Mouse (Mus musculus): ENCODE measurements around the gene Abca14. TPM values are rescaled to one million over a fixed set of nuclear protein-coding genes. Genes with fewer than 3 reads are reported as not detected.

Abca14 gene
- polyA plus RNA-seq, 2 experiments: 0.06 TPM; not detected in 1

GRCm38 (mm10) chr7:120201771-120202170 lies 2.0 kb upstream of the Abca14 start, which contains the start of gene Crym:
Crym (minus strand) TSS chr7:120202111.
- Histone ChIP-seq H3K4me1 (ENCODE audit: control insufficient read depth, insufficient read depth, low read length) (peaks cover 4% of the 10 kb centered on the region; the same call in 1 of the 2 replicates), H3K4me3 (replicated peaks; ENCODE audit: low read length) (peak within 1 kb of the TSS; percentile 27), H3K9ac (ENCODE audit: low read depth, low read length, severe bottlenecking) (peak within 1 kb of the TSS; percentile 25; the same call in 1 of the 2 replicates), H3K27me3 (ENCODE audit: control insufficient read depth, insufficient read depth, low read length) (peaks cover 16% of the 10 kb centered on the region), H3K27ac (replicated peaks; ENCODE audit: low read depth, low read length) (no peak within 1 kb of the TSS), H3K4me2 (replicated peaks; ENCODE audit: low read depth, low read length, severe bottlenecking) (peak within 1 kb of the TSS; percentile 46), H3K36me3 (ENCODE audit: control insufficient read depth, insufficient read depth, low read length) (no peaks in the 10 kb centered on the region), H3K9me3 (ENCODE audit: control insufficient read depth, low read length) (no peaks in the 10 kb centered on the region)
- no peak for DNase-seq (ENCODE audit: low spot score)
- 3% methylated on average over 25 of the region's 26 CpGs for WGBS
- TF ChIP-seq POLR2A (IDR thresholded peaks at IDR 0.05; ENCODE audit: borderline replicate concordance, extremely low read depth, insufficient read depth, insufficient read length): no peak
- ATAC-seq (ENCODE audit: low FRiP score, low read depth): peak; percentile 12; the same call in 1 of the 2 replicates

DNA sequence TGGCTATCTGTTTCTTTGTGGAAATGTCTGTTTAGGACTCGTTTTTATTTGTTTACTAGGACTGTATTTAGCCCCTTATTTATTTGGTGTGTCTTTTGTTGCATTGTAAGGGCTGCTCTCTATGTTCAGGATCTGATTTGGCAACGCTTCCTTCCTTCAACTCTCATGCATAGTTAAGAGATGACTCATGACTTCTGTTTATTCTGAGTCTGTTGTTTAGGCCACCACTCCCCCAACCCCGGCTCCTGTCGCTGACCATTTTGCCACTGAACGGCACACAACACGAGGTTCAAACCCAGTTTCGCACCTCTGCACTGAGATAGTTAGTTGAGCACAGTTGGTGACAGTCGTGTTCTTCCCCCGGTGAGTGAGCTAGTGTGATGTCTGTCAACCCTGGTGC lies 2.2 kb downstream of the Abca14 start:
- Histone ChIP-seq H3K4me1 (ENCODE audit: control insufficient read depth, insufficient read depth, low read length) (peaks cover 4% of the 10 kb centered on the region; the same call in 1 of the 2 replicates), H3K27ac (replicated peaks; ENCODE audit: low read depth, low read length) (no peak overlapping the region), H3K36me3 (ENCODE audit: control insufficient read depth, insufficient read depth, low read length) (no peaks in the 10 kb centered on the region), H3K9ac (ENCODE audit: low read depth, low read length, severe bottlenecking) (no peak overlapping the region), H3K27me3 (ENCODE audit: control insufficient read depth, insufficient read depth, low read length) (peaks cover 9% of the 10 kb centered on the region; the same call in 1 of the 2 replicates), H3K9me3 (ENCODE audit: control insufficient read depth, low read length) (no peaks in the 10 kb centered on the region), H3K4me3 (replicated peaks; ENCODE audit: low read length) (no peak overlapping the region), H3K4me2 (replicated peaks; ENCODE audit: low read depth, low read length, severe bottlenecking) (no peak overlapping the region)
- DNase-seq (ENCODE audit: low spot score) (no peak), ATAC-seq (ENCODE audit: low FRiP score, low read depth) (no peak)
- WGBS: 59% methylated on average over 9 of the region's 9 CpGs
- no peak for TF ChIP-seq POLR2A (IDR thresholded peaks at IDR 0.05; ENCODE audit: borderline replicate concordance, extremely low read depth, insufficient read depth, insufficient read length)

- Histone ChIP-seq H3K9ac (ENCODE audit: low read depth, low read length, severe bottlenecking) (no peak overlapping the region), H3K27ac (replicated peaks; ENCODE audit: low read depth, low read length) (no peak overlapping the region), H3K4me2 (replicated peaks; ENCODE audit: low read depth, low read length, severe bottlenecking) (no peak overlapping the region), H3K27me3 (ENCODE audit: control insufficient read depth, insufficient read depth, low read length) (no peaks in the 10 kb centered on the region), H3K9me3 (ENCODE audit: control insufficient read depth, low read length) (no peaks in the 10 kb centered on the region), H3K4me3 (replicated peaks; ENCODE audit: low read length) (no peak overlapping the region), H3K36me3 (ENCODE audit: control insufficient read depth, insufficient read depth, low read length) (no peaks in the 10 kb centered on the region), H3K4me1 (ENCODE audit: control insufficient read depth, insufficient read depth, low read length) (no peaks in the 10 kb centered on the region)
- TF ChIP-seq POLR2A (IDR thresholded peaks at IDR 0.05; ENCODE audit: borderline replicate concordance, extremely low read depth, insufficient read depth, insufficient read length): no peak
- DNase-seq (ENCODE audit: low spot score): no peak
- ATAC-seq (ENCODE audit: low FRiP score, low read depth): no peak
Measured at GRCm38 (mm10) chr7:120228541-120228940, 24.8 kb downstream of the Abca14 start.

- Histone ChIP-seq H3K4me2 (replicated peaks; ENCODE audit: low read depth, low read length, severe bottlenecking) (no peak overlapping the region), H3K9me3 (ENCODE audit: control insufficient read depth, low read length) (no peaks in the 10 kb centered on the region), H3K36me3 (ENCODE audit: control insufficient read depth, insufficient read depth, low read length) (no peaks in the 10 kb centered on the region), H3K9ac (ENCODE audit: low read depth, low read length, severe bottlenecking) (no peak overlapping the region), H3K27me3 (ENCODE audit: control insufficient read depth, insufficient read depth, low read length) (no peaks in the 10 kb centered on the region), H3K4me3 (replicated peaks; ENCODE audit: low read length) (no peak overlapping the region), H3K4me1 (ENCODE audit: control insufficient read depth, insufficient read depth, low read length) (no peaks in the 10 kb centered on the region), H3K27ac (replicated peaks; ENCODE audit: low read depth, low read length) (no peak overlapping the region)
- ATAC-seq (ENCODE audit: low FRiP score, low read depth): no peak
- TF ChIP-seq POLR2A (IDR thresholded peaks at IDR 0.05; ENCODE audit: borderline replicate concordance, extremely low read depth, insufficient read depth, insufficient read length): no peak
- DNase-seq (ENCODE audit: low spot score): no peak
Measured at GRCm38 (mm10) chr7:120241092-120241491, 37.3 kb downstream of the Abca14 start.

DNA sequence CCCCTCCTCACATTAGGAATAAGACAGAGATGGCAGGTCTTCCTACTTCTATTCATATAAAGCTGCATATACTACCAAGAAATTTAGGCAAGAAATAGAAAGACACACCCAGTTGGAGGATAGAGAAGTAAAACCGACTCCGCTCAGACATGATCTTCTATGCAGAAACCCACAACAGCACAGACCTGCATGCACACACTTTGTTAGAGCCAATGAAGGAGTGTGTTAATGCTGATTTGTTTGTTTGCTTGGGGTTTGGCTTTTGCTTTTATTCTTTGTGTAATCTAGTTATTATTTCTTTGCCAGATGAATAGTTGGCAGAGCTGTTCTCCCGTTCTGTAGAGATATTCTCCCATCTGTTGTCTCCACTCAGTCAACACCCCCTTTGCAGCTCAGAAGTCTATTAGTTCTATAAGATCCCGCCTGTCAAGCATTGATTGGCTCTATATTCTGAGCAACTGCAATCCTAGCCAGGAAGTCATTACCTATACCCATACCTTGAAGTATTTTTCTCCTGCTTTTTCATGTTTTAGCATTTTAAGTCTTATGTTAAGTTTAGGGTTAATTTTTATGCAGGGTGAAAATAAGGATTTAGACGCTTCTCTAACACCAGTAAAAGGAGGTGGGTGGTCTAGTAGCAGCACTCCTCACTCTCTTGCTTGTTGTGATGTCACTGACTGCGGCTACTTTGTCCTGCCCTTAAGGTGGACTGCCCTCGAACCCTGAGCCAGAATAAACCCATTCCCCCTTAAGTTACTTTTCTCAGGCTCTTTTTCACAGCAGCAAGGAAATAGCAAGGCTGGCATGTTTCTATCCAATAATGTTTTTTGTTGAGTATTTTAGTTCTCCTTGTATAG lies 67.6 kb downstream of the Abca14 start:
- DNase-seq (ENCODE audit: low spot score) (no peak), ATAC-seq (ENCODE audit: low FRiP score, low read depth) (no peak)
- 66% methylated on average over 7 of the region's 7 CpGs for WGBS
- Histone ChIP-seq H3K4me1 (ENCODE audit: control insufficient read depth, insufficient read depth, low read length) (no peaks in the 10 kb centered on the region), H3K36me3 (ENCODE audit: control insufficient read depth, insufficient read depth, low read length) (no peaks in the 10 kb centered on the region), H3K27me3 (ENCODE audit: control insufficient read depth, insufficient read depth, low read length) (no peaks in the 10 kb centered on the region), H3K27ac (replicated peaks; ENCODE audit: low read depth, low read length) (no peak overlapping the region), H3K4me3 (replicated peaks; ENCODE audit: low read length) (no peak overlapping the region), H3K9me3 (ENCODE audit: control insufficient read depth, low read length) (no peaks in the 10 kb centered on the region), H3K9ac (ENCODE audit: low read depth, low read length, severe bottlenecking) (no peak overlapping the region), H3K4me2 (replicated peaks; ENCODE audit: low read depth, low read length, severe bottlenecking) (no peak overlapping the region)
- TF ChIP-seq POLR2A (IDR thresholded peaks at IDR 0.05; ENCODE audit: borderline replicate concordance, extremely low read depth, insufficient read depth, insufficient read length): no peak

All from limb, embryonic 14.5 days (tissue).